Mouse (Mus musculus) midbrain, embryonic 16.5 days (tissue): ENCODE measurements at regions not wholly inside any gene's neighbourhood (a gene's known extent, or its start where the extent isn't known, plus 50 kb on each side); places are given as distances from the start of the nearest gene placed in this dataset.
A peak's percentile ranks its signal among the peaks of the same experiment; 100 is the strongest.

Experiments used
- ATAC-seq: fragments of 200-750 bp; cut with Nextera tagmentation; 2 replicates; pipeline ENCODE4 v1.8.0; 2017; ENCODE audit warnings: moderate TSS enrichment
- H3K27ac ChIP-seq: fragments of 300-500 bp; sonication (generic); 2 replicates; pipeline ENCODE4 v1.5.1; 2014; ENCODE audit warnings: mild to moderate bottlenecking, low read length, mixed read lengths
- H3K27me3 ChIP-seq: fragments of 300-500 bp; sonication (generic); 2 replicates; pipeline ENCODE4 v1.6.1; 2014; ENCODE audit warnings: low read depth, low read length, mixed read lengths; ENCODE audit not compliant: control insufficient read depth, insufficient read depth
- H3K36me3 ChIP-seq: fragments of 300-500 bp; sonication (generic); 2 replicates; pipeline ENCODE4 v1.6.1; 2014; ENCODE audit warnings: mild to moderate bottlenecking, low read length, moderate library complexity, mixed read lengths; ENCODE audit not compliant: control insufficient read depth, insufficient read depth
- H3K4me1 ChIP-seq: fragments of 300-500 bp; sonication (generic); 2 replicates; pipeline ENCODE4 v1.6.1; 2014; ENCODE audit warnings: mild to moderate bottlenecking, low read length, mixed read lengths; ENCODE audit not compliant: control insufficient read depth, insufficient read depth
- H3K4me2 ChIP-seq: fragments of 300-500 bp; sonication (generic); 2 replicates; pipeline ENCODE4 v1.6.1; 2014; ENCODE audit warnings: mild to moderate bottlenecking, low read length, mixed read lengths
- H3K4me3 ChIP-seq: fragments of 300-500 bp; sonication (generic); 2 replicates; pipeline ENCODE4 v1.5.1; 2014; ENCODE audit warnings: low read depth, mild to moderate bottlenecking, low read length, moderate library complexity, mixed read lengths
- H3K9ac ChIP-seq: fragments of 300-500 bp; sonication (generic); 2 replicates; pipeline ENCODE4 v1.6.1; 2014; ENCODE audit warnings: low read depth, low read length, mixed read lengths
- H3K9me3 ChIP-seq: fragments of 300-500 bp; sonication (generic); replicated peaks from 2 replicates; pipeline ENCODE4 v1.6.1; 2014; ENCODE audit warnings: mild to moderate bottlenecking, low read length, mixed read lengths; ENCODE audit not compliant: control insufficient read depth, poor library complexity, severe bottlenecking
- WGBS: fragments of 180-500 bp; shearing (Covaris S2); extraction: QIAGEN DNeasy Blood & Tissue Kit; methylation state at CpG from one replicate; pipeline ENCODE4 v1.1.7; 2014; 5-methylcytosine and 5-hydroxymethylcytosine counted together

GRCm38 (mm10) chr2:72600723-72601122 lies 124.8 kb downstream of the Cdca7 start:
- ATAC-seq = no peak
- no peak overlapping the region for H3K4me3 ChIP-seq
- H3K4me2 ChIP-seq = no peak overlapping the region
- H3K27me3 ChIP-seq = no peaks in the 10 kb centered on the region
- H3K4me1 ChIP-seq = peaks cover 4% of the 10 kb centered on the region; the same call in 1 of the 2 replicates
- H3K36me3 ChIP-seq = no peaks in the 10 kb centered on the region
- no peak overlapping the region for H3K9ac ChIP-seq
- no peak overlapping the region for H3K27ac ChIP-seq
- H3K9me3 ChIP-seq = no peaks in the 10 kb centered on the region

- Histone ChIP-seq H3K4me1 (peaks cover 4% of the 10 kb centered on the region; the same call in 1 of the 2 replicates), H3K4me3 (no peak overlapping the region), H3K36me3 (no peaks in the 10 kb centered on the region), H3K9ac (no peak overlapping the region), H3K4me2 (no peak overlapping the region), H3K27ac (no peak overlapping the region), H3K9me3 (no peaks in the 10 kb centered on the region), H3K27me3 (no peaks in the 10 kb centered on the region)
- WGBS = 66% methylated on average over 1 of the region's 1 CpGs
- no peak for ATAC-seq
Observed at GRCm38 (mm10) chr2:72602152-72602551, 126.2 kb downstream of the Cdca7 start.

GRCm38 (mm10) chr2:72612221-72612620 lies 136.3 kb downstream of the Cdca7 start:
- 89% methylated on average over 3 of the region's 3 CpGs for WGBS
- peaks cover 5% of the 10 kb centered on the region for H3K27me3 ChIP-seq
- no peak overlapping the region for H3K27ac ChIP-seq

GRCm38 (mm10) chr2:72614256-72614655 lies 138.3 kb downstream of the Cdca7 start:
- H3K36me3 ChIP-seq = no peaks in the 10 kb centered on the region
- H3K4me2 ChIP-seq = no peak overlapping the region
- peaks cover 5% of the 10 kb centered on the region for H3K4me1 ChIP-seq
- no peak overlapping the region for H3K4me3 ChIP-seq
- H3K9ac ChIP-seq = no peak overlapping the region
- no peak overlapping the region for H3K27ac ChIP-seq
- 44% methylated on average over 8 of the region's 8 CpGs for WGBS
- no peak for ATAC-seq
- peaks cover 8% of the 10 kb centered on the region for H3K27me3 ChIP-seq
- H3K9me3 ChIP-seq = no peaks in the 10 kb centered on the region

More at GRCm38 (mm10) chr2:72612221-72612620, 136.3 kb downstream of the Cdca7 start:
- no peak overlapping the region for H3K9ac ChIP-seq
- H3K4me1 ChIP-seq = no peaks in the 10 kb centered on the region
- no peak overlapping the region for H3K4me2 ChIP-seq
- ATAC-seq = no peak
- no peaks in the 10 kb centered on the region for H3K9me3 ChIP-seq
- no peak overlapping the region for H3K4me3 ChIP-seq
- H3K36me3 ChIP-seq = no peaks in the 10 kb centered on the region

GRCm38 (mm10) chr2:72615869-72616268 lies 139.9 kb downstream of the Cdca7 start:
- Histone ChIP-seq H3K9me3 (no peaks in the 10 kb centered on the region), H3K4me2 (no peak overlapping the region), H3K4me3 (no peak overlapping the region), H3K27ac (no peak overlapping the region), H3K4me1 (peaks cover 13% of the 10 kb centered on the region), H3K9ac (no peak overlapping the region), H3K36me3 (no peaks in the 10 kb centered on the region), H3K27me3 (peaks cover 8% of the 10 kb centered on the region)
- ATAC-seq = no peak
- WGBS = 93% methylated on average over 2 of the region's 2 CpGs

- Histone ChIP-seq H3K27me3 (peaks cover 8% of the 10 kb centered on the region), H3K36me3 (no peaks in the 10 kb centered on the region), H3K4me2 (no peak overlapping the region), H3K9ac (no peak overlapping the region), H3K4me3 (no peak overlapping the region), H3K27ac (no peak overlapping the region), H3K4me1 (peaks cover 13% of the 10 kb centered on the region), H3K9me3 (no peaks in the 10 kb centered on the region)
- ATAC-seq = no peak
Observed at GRCm38 (mm10) chr2:72616412-72616811, 140.5 kb downstream of the Cdca7 start.

GRCm38 (mm10) chr2:72619446-72619845 lies 143.5 kb downstream of the Cdca7 start:
- Histone ChIP-seq H3K9ac (no peak overlapping the region), H3K27me3 (peaks cover 4% of the 10 kb centered on the region; the same call in 1 of the 2 replicates), H3K4me2 (no peak overlapping the region; the same call in 1 of the 2 replicates), H3K4me3 (no peak overlapping the region), H3K4me1 (peaks cover 13% of the 10 kb centered on the region), H3K36me3 (no peaks in the 10 kb centered on the region), H3K9me3 (no peaks in the 10 kb centered on the region), H3K27ac (no peak overlapping the region)
- ATAC-seq = no peak
- WGBS = 37% methylated on average over 4 of the region's 4 CpGs

GRCm38 (mm10) chr2:72620182-72620652 lies 144.3 kb downstream of the Cdca7 start:
- no peaks in the 10 kb centered on the region for H3K36me3 ChIP-seq
- no peak overlapping the region for H3K27ac ChIP-seq
- WGBS = 1% methylated on average over 9 of the region's 9 CpGs
- H3K4me2 ChIP-seq = peak overlapping the region; percentile 46
- ATAC-seq = no peak
- H3K9me3 ChIP-seq = no peaks in the 10 kb centered on the region
- peaks cover 13% of the 10 kb centered on the region for H3K4me1 ChIP-seq
- no peak overlapping the region; the same call in 1 of the 2 replicates for H3K4me3 ChIP-seq
- 0 out of 2 replicates have a peak overlapping the region, but pooled peaks have one; percentile 25 for H3K9ac ChIP-seq
- peaks cover 4% of the 10 kb centered on the region; the same call in 1 of the 2 replicates for H3K27me3 ChIP-seq

GRCm38 (mm10) chr2:72627915-72628314 lies 152.0 kb downstream of the Cdca7 start:
- Histone ChIP-seq H3K27me3 (no peaks in the 10 kb centered on the region), H3K9me3 (no peaks in the 10 kb centered on the region), H3K36me3 (no peaks in the 10 kb centered on the region), H3K9ac (no peak overlapping the region), H3K4me3 (no peak overlapping the region), H3K4me1 (peaks cover 11% of the 10 kb centered on the region), H3K4me2 (no peak overlapping the region), H3K27ac (no peak overlapping the region)
- 45% methylated on average over 3 of the region's 3 CpGs for WGBS
- ATAC-seq = no peak
